ENCODE assay signal across 8 mouse cellular contexts in genomic region chr11:40695103-40695502, GRCm38 (mm10). TPM values are rescaled to one million over a fixed set of nuclear protein-coding genes. Genes with fewer than 3 reads are reported as not detected.
DNase-seq lines count a peak whose midpoint lies in the region; ATAC-seq and TF ChIP-seq lines count a peak whose summit lies in the region.

TSS of gene Mat2b (minus strand) at chr11:40695203.

- no peaks in the 10 kb centered on the region for H3K27me3 ChIP-seq in kidney, postnatal 0 days (ENCODE audit: insufficient read depth, low read length)
- H3K27me3 ChIP-seq in intestine, postnatal 0 days (replicated peaks; ENCODE audit: control insufficient read depth, insufficient read depth, low read length): no peaks in the 10 kb centered on the region
- H3K27me3 ChIP-seq in midbrain, embryonic 11.5 days (ENCODE audit: control insufficient read depth, insufficient read depth, low read length): no peaks in the 10 kb centered on the region

- no peak for ATAC-seq in kidney, postnatal 0 days (replicated peaks; ENCODE audit: low FRiP score, low read depth)
- no peak for ATAC-seq in intestine, postnatal 0 days
- no peak for ATAC-seq in midbrain, embryonic 11.5 days (ENCODE audit: low FRiP score)

- H3K4me2 ChIP-seq in kidney, postnatal 0 days (ENCODE audit: low read length): peak within 1 kb of the TSS; percentile 92
- H3K4me2 ChIP-seq in intestine, postnatal 0 days (replicated peaks; ENCODE audit: low read depth): peak within 1 kb of the TSS; percentile 72
- peak within 1 kb of the TSS; percentile 64 for H3K4me2 ChIP-seq in midbrain, embryonic 11.5 days

- no peak for TF ChIP-seq CTCF in kidney, postnatal 0 days (IDR thresholded peaks at IDR 0.05; ENCODE audit: low read depth)
- no peak for TF ChIP-seq CTCF in bone marrow, adult 2 months (IDR thresholded peaks at IDR 0.05; ENCODE audit: control insufficient read depth, insufficient read depth, low read length)
- TF ChIP-seq CTCF in intestine, postnatal 0 days (IDR thresholded peaks at IDR 0.05; ENCODE audit: low read depth): no peak

- TF ChIP-seq POLR2A in bone marrow, adult 2 months (IDR thresholded peaks at IDR 0.05; ENCODE audit: borderline replicate concordance, control insufficient read depth, low read depth, low read length): no peak

- H3K4me3 ChIP-seq in kidney, postnatal 0 days (replicated peaks; ENCODE audit: low read depth, low read length): peak within 1 kb of the TSS; percentile 94
- peak within 1 kb of the TSS; percentile 73 for H3K4me3 ChIP-seq in bone marrow, adult 2 months (replicated peaks; ENCODE audit: control insufficient read depth, low read depth, low read length)
- peak within 1 kb of the TSS; percentile 82 for H3K4me3 ChIP-seq in intestine, postnatal 0 days (ENCODE audit: low read depth, low read length)
- H3K4me3 ChIP-seq in midbrain, embryonic 11.5 days (ENCODE audit: low read depth, low read length): peak within 1 kb of the TSS; percentile 84

- H3K36me3 ChIP-seq in kidney, postnatal 0 days (ENCODE audit: insufficient read depth, low read length): no peaks in the 10 kb centered on the region
- no peaks in the 10 kb centered on the region for H3K36me3 ChIP-seq in intestine, postnatal 0 days (ENCODE audit: control insufficient read depth, insufficient read depth)
- no peaks in the 10 kb centered on the region for H3K36me3 ChIP-seq in midbrain, embryonic 11.5 days (ENCODE audit: control insufficient read depth, insufficient read depth, low read length)

- peak within 1 kb of the TSS; percentile 75 for H3K9ac ChIP-seq in kidney, postnatal 0 days (ENCODE audit: low read depth, low read length)
- H3K9ac ChIP-seq in intestine, postnatal 0 days (ENCODE audit: low read depth, low read length): peak within 1 kb of the TSS; percentile 60
- peak within 1 kb of the TSS; percentile 95 for H3K9ac ChIP-seq in midbrain, embryonic 11.5 days (ENCODE audit: low read length)

- no peaks in the 10 kb centered on the region for H3K9me3 ChIP-seq in kidney, postnatal 0 days (replicated peaks; ENCODE audit: low read length)
- H3K9me3 ChIP-seq in intestine, postnatal 0 days (ENCODE audit: control insufficient read depth): no peaks in the 10 kb centered on the region
- no peaks in the 10 kb centered on the region for H3K9me3 ChIP-seq in midbrain, embryonic 11.5 days (ENCODE audit: control insufficient read depth, low read length)

- intact Hi-C loops in gastrocnemius, postnatal 36 days (cut with DNase I): no loop called here

- peaks cover 9% of the 10 kb centered on the region; the same call in 1 of the 2 replicates for H3K4me1 ChIP-seq in kidney, postnatal 0 days (replicated peaks; ENCODE audit: insufficient read depth, low read length)
- H3K4me1 ChIP-seq in bone marrow, adult 2 months (ENCODE audit: control insufficient read depth, insufficient read depth, low read length): peaks cover 6% of the 10 kb centered on the region
- H3K4me1 ChIP-seq in intestine, postnatal 0 days (replicated peaks; ENCODE audit: control insufficient read depth, insufficient read depth, low read length): peaks cover 8% of the 10 kb centered on the region; the same call in 1 of the 2 replicates
- H3K4me1 ChIP-seq in midbrain, embryonic 11.5 days (ENCODE audit: control insufficient read depth, insufficient read depth, low read length): peaks cover 11% of the 10 kb centered on the region

- H3K27ac ChIP-seq in kidney, postnatal 0 days: peak within 1 kb of the TSS; percentile 93
- peak within 1 kb of the TSS; percentile 85 for H3K27ac ChIP-seq in bone marrow, adult 2 months (ENCODE audit: control insufficient read depth, insufficient read depth, low read depth, low read length, poor library complexity)
- H3K27ac ChIP-seq in intestine, postnatal 0 days (ENCODE audit: low read depth, low read length): peak within 1 kb of the TSS; percentile 81
- peak within 1 kb of the TSS; percentile 92 for H3K27ac ChIP-seq in midbrain, embryonic 11.5 days (ENCODE audit: low read depth, low read length)

- WGBS in kidney, postnatal 0 days: 83% methylated on average over 9 of the region's 9 CpGs
- WGBS in bone marrow, adult 2 months: 58% methylated on average over 9 of the region's 9 CpGs
- WGBS in intestine, postnatal 0 days: 82% methylated on average over 9 of the region's 9 CpGs
- whole genome bisulfite sequencing in midbrain, embryonic 11.5 days: 88% methylated on average over 9 of the region's 9 CpGs

- DNase-seq in kidney, postnatal 0 days (ENCODE audit: low spot score): no peak
- no peak for DNase-seq in kidney, postnatal 14 days
- DNase-seq in gastrocnemius, postnatal 36 days: no peak
- DNase-seq in midbrain, embryonic 11.5 days (ENCODE audit: low spot score, missing footprints): no peak
- DNase-seq in frontal cortex, postnatal 10 days (ENCODE audit: low spot score in 2 of 2): no peak
- no peak for DNase-seq in lung, postnatal 4 days

RNA-seq across cellular contexts. Expression of gene Mat2b, which starts in this region (rescaled TPM):
- 118 and 121 TPM in 2 replicates for polyA plus RNA-seq in kidney, postnatal 0 days (2015; fragmentation: Nextera tagmentation; extraction: Ambion mirVana)
- polyA plus RNA-seq in bone marrow, adult 2 months (2011; ENCODE audit: insufficient read depth, insufficient read length, low replicate concordance, missing spikeins): 28.4 and 34.2 TPM in 2 replicates
- 10 to 100 TPM; 59.1 to 60.7 TPM for total RNA-seq in gastrocnemius, postnatal 36 days (2021)
- polyA plus RNA-seq in intestine, postnatal 0 days (2015; fragmentation: Nextera tagmentation; extraction: Ambion mirVana): 71.8 and 75.7 TPM in 2 replicates
- polyA plus RNA-seq in midbrain, embryonic 11.5 days (2014; fragmentation: Nextera tagmentation; extraction: Ambion mirVana): 107 and 111 TPM in 2 replicates
